Mouse (Mus musculus) layer of hippocampus, adult 9-10 months (tissue): ENCODE results near the gene Qsox1.

ENCODE experiments used
- DNase-seq: peaks from one replicate; pipeline ENCODE4 v3.0.0; 2022; ENCODE audit warnings: low spot score

The Qsox1 gene

GRCm38 (mm10) chr1:155812581-155813499, at the start of gene Qsox1:
Qsox1 (minus strand) TSS chr1:155812889.
- DNase-seq = peak; percentile 58

GRCm38 (mm10) chr1:155854926-155855702, 42.4 kb upstream of the Qsox1 start:
- DNase-seq = no peak

- no peak for DNase-seq
These were observed 40.3 kb upstream of the Qsox1 start for GRCm38 (mm10) chr1:155853009-155853408.

- no peak for DNase-seq
These were observed 31.5 kb upstream of the Qsox1 start for GRCm38 (mm10) chr1:155844235-155844634.

GRCm38 (mm10) chr1:155843538-155843937, 30.8 kb upstream of the Qsox1 start:
- no peak for DNase-seq

GRCm38 (mm10) chr1:155835667-155836066, 23.0 kb upstream of the Qsox1 start:
- no peak for DNase-seq

GRCm38 (mm10) chr1:155833610-155834009, 20.9 kb upstream of the Qsox1 start:
- DNase-seq = no peak

- no peak for DNase-seq
These were observed 19.3 kb upstream of the Qsox1 start for GRCm38 (mm10) chr1:155831958-155832357.

- no peak for DNase-seq
These were observed 18.2 kb upstream of the Qsox1 start for GRCm38 (mm10) chr1:155830861-155831260.

- DNase-seq = no peak
These were observed 15.1 kb upstream of the Qsox1 start for GRCm38 (mm10) chr1:155827703-155828295.

GRCm38 (mm10) chr1:155826803-155827395, 14.2 kb upstream of the Qsox1 start:
- DNase-seq = no peak

- no peak for DNase-seq
These were observed 13.4 kb upstream of the Qsox1 start for GRCm38 (mm10) chr1:155825940-155826716.

GRCm38 (mm10) chr1:155820646-155821045, 8.0 kb upstream of the Qsox1 start:
- DNase-seq = no peak

- DNase-seq = no peak
These were observed 3.5 kb upstream of the Qsox1 start for GRCm38 (mm10) chr1:155816167-155816566.

GRCm38 (mm10) chr1:155811995-155812580, 601 bp downstream of the Qsox1 start:
- DNase-seq = no peak

GRCm38 (mm10) chr1:155810616-155811015, 2.1 kb downstream of the Qsox1 start:
- DNase-seq = no peak

GRCm38 (mm10) chr1:155809706-155810442, 2.8 kb downstream of the Qsox1 start:
- DNase-seq = no peak

GRCm38 (mm10) chr1:155808261-155808660, 4.4 kb downstream of the Qsox1 start:
- DNase-seq = no peak

GRCm38 (mm10) chr1:155805607-155806006, 7.1 kb downstream of the Qsox1 start:
- no peak for DNase-seq
